Mouse (Mus musculus): ENCODE results near the gene Trim17.

Trim17 gene

GRCm38 (mm10) chr11:58954420-58955142, at the start of gene Trim17, which contains the start of gene Hist3h2a:
Gene Trim17, plus strand, starts transcription at chr11:58954685.
Gene Hist3h2a, plus strand, starts transcription at chr11:58954685.
- peak; percentile 76 to 84 for DNase-seq (ENCODE audit: low spot score in 2 of 2)

- DNase-seq (ENCODE audit: low spot score in 2 of 2): no peak
Measured at GRCm38 (mm10) chr11:58904838-58905237, 49.6 kb upstream of the Trim17 start.

GRCm38 (mm10) chr11:58913776-58914175, 40.7 kb upstream of the Trim17 start:
- DNase-seq (ENCODE audit: low spot score in 2 of 2): no peak

- DNase-seq (ENCODE audit: low spot score in 2 of 2): peak in 1 of 2 experiments; percentile 19
Measured at GRCm38 (mm10) chr11:58914461-58915028, 39.9 kb upstream of the Trim17 start.

GRCm38 (mm10) chr11:58916879-58917744, 37.4 kb upstream of the Trim17 start:
- DNase-seq (ENCODE audit: low spot score in 2 of 2): no peak

GRCm38 (mm10) chr11:58917745-58918366, 36.6 kb upstream of the Trim17 start, which contains the start of gene Btnl10:
Gene Btnl10, plus strand, starts transcription at chr11:58917908.
- DNase-seq (ENCODE audit: low spot score in 2 of 2): no peak

- no peak for DNase-seq (ENCODE audit: low spot score in 2 of 2)
Measured at GRCm38 (mm10) chr11:58918759-58919158, 35.7 kb upstream of the Trim17 start.

GRCm38 (mm10) chr11:58922420-58922819, 32.1 kb upstream of the Trim17 start:
- DNase-seq (ENCODE audit: low spot score in 2 of 2): no peak

GRCm38 (mm10) chr11:58926651-58927050, 27.8 kb upstream of the Trim17 start:
- DNase-seq (ENCODE audit: low spot score in 2 of 2): no peak

- DNase-seq (ENCODE audit: low spot score in 2 of 2): no peak
Measured at GRCm38 (mm10) chr11:58927053-58927452, 27.4 kb upstream of the Trim17 start.

- peak; percentile 23 to 36 for DNase-seq (ENCODE audit: low spot score in 2 of 2)
Measured at GRCm38 (mm10) chr11:58927790-58928651, 26.5 kb upstream of the Trim17 start.

GRCm38 (mm10) chr11:58929055-58929454, 25.4 kb upstream of the Trim17 start:
- DNase-seq (ENCODE audit: low spot score in 2 of 2): no peak

- DNase-seq (ENCODE audit: low spot score in 2 of 2): no peak
Measured at GRCm38 (mm10) chr11:58929641-58930040, 24.8 kb upstream of the Trim17 start.

GRCm38 (mm10) chr11:58930254-58930653, 24.2 kb upstream of the Trim17 start:
- no peak for DNase-seq (ENCODE audit: low spot score in 2 of 2)

- DNase-seq (ENCODE audit: low spot score in 2 of 2): no peak
Measured at GRCm38 (mm10) chr11:58931576-58931975, 22.9 kb upstream of the Trim17 start.

GRCm38 (mm10) chr11:58937909-58938308, 16.6 kb upstream of the Trim17 start:
- DNase-seq (ENCODE audit: low spot score in 2 of 2): no peak

- peak; percentile 86 to 90 for DNase-seq (ENCODE audit: low spot score in 2 of 2)
Measured at GRCm38 (mm10) chr11:58938322-58939087, 16.0 kb upstream of the Trim17 start, which contains the start of gene Rnf187. Gene Rnf187, minus strand, starts transcription at chr11:58938916.

GRCm38 (mm10) chr11:58939088-58939439, 15.4 kb upstream of the Trim17 start:
- DNase-seq (ENCODE audit: low spot score in 2 of 2): no peak

- DNase-seq (ENCODE audit: low spot score in 2 of 2): no peak
Measured at GRCm38 (mm10) chr11:58944136-58944535, 10.3 kb upstream of the Trim17 start.

- no peak for DNase-seq (ENCODE audit: low spot score in 2 of 2)
Measured at GRCm38 (mm10) chr11:58947306-58947705, 7.2 kb upstream of the Trim17 start.

Data from urinary bladder, postnatal 36 days (tissue).